Mouse (Mus musculus) intestine, postnatal 0 days (tissue): Measurements from ENCODE around the gene D430042O09Rik. TPM values are rescaled to one million over a fixed set of nuclear protein-coding genes. Genes with fewer than 3 reads are reported as not detected.

Experiments
- ATAC-seq: fragments of 200-750 bp; cut with Nextera tagmentation; 2 replicates; pipeline ENCODE4 v1.8.0; 2017; ENCODE audit warnings: mild to moderate bottlenecking, moderate TSS enrichment, moderate library complexity
- H3K27ac ChIP-seq: fragments of 300-500 bp; sonication (generic); 2 replicates; pipeline ENCODE4 v1.5.1; 2014; ENCODE audit warnings: mild to moderate bottlenecking, low read depth, low read length, moderate library complexity
- H3K27me3 ChIP-seq: fragments of 300-500 bp; sonication (generic); replicated peaks from 2 replicates; pipeline ENCODE4 v1.6.1; 2014; ENCODE audit warnings: low read length, mixed read lengths; ENCODE audit not compliant: control insufficient read depth, insufficient read depth
- H3K36me3 ChIP-seq: fragments of 300-500 bp; sonication (generic); 2 replicates; pipeline ENCODE4 v1.6.1; 2014; ENCODE audit warnings: mild to moderate bottlenecking, moderate library complexity; ENCODE audit not compliant: control insufficient read depth, insufficient read depth
- H3K4me1 ChIP-seq: fragments of 300-500 bp; sonication (generic); replicated peaks from 2 replicates; pipeline ENCODE4 v1.6.1; 2014; ENCODE audit warnings: antibody characterized with exemption, low read length, mixed read lengths; ENCODE audit not compliant: control insufficient read depth, insufficient read depth
- H3K4me2 ChIP-seq: fragments of 300-500 bp; sonication (generic); replicated peaks from 2 replicates; pipeline ENCODE4 v1.6.1; 2014; ENCODE audit warnings: low read depth, mild to moderate bottlenecking, moderate library complexity
- H3K4me3 ChIP-seq: fragments of 300-500 bp; sonication (generic); 2 replicates; pipeline ENCODE4 v1.5.1; 2014; ENCODE audit warnings: low read depth, low read length
- H3K9ac ChIP-seq: fragments of 300-500 bp; sonication (generic); 2 replicates; pipeline ENCODE4 v1.6.1; 2014; ENCODE audit warnings: mild to moderate bottlenecking, low read depth, low read length
- H3K9me3 ChIP-seq: fragments of 300-500 bp; sonication (generic); 2 replicates; pipeline ENCODE4 v1.6.1; 2016; ENCODE audit warnings: mixed run types; ENCODE audit not compliant: control insufficient read depth
- CTCF ChIP-seq: sonication (generic); IDR thresholded peaks from 2 replicates; pipeline ENCODE4 v1.5.1; 2016; ENCODE audit warnings: low read depth, mild to moderate bottlenecking, control low read depth, antibody characterized with exemption, moderate library complexity
- WGBS: fragments of 180-500 bp; shearing (Covaris S2); extraction: QIAGEN DNeasy Blood & Tissue Kit; methylation state at CpG from one replicate; pipeline ENCODE4 v1.1.7; 2014; 5-methylcytosine and 5-hydroxymethylcytosine counted together
- polyA plus RNA-seq: library from polyadenylated mRNA; unstranded; fragments of >200 nt; fragmentation: Nextera tagmentation; extraction: Ambion mirVana; gene quantifications from 2 replicates; pipeline ENCODE4 v1.2.1, GENCODE M21; 2015

D430042O09Rik gene
- polyA plus RNA-seq, 1 experiment from 2014 or later, result 2.6 TPM

- no peak overlapping the region for H3K9ac ChIP-seq
- H3K4me3 ChIP-seq, result no peak overlapping the region
- no peaks in the 10 kb centered on the region for H3K27me3 ChIP-seq
- H3K27ac ChIP-seq, result no peak overlapping the region
- no peaks in the 10 kb centered on the region for H3K36me3 ChIP-seq
- H3K9me3 ChIP-seq, result no peaks in the 10 kb centered on the region
- no peaks in the 10 kb centered on the region for H3K4me1 ChIP-seq
- H3K4me2 ChIP-seq, result no peak overlapping the region
- no peak for TF ChIP-seq CTCF
- 70% methylated on average over 5 of the region's 5 CpGs for WGBS
- ATAC-seq, result no peak
Observed at GRCm38 (mm10) chr7:125924044-125924443, 216.4 kb downstream of the D430042O09Rik start.

Other genes starting within 250 kb of the D430042O09Rik start
- gene Nsmce1, start 216.3 kb upstream of the D430042O09Rik start, polyA plus RNA-seq, result 84.5 and 87.9 TPM in 2 replicates
- 32.3 and 35.0 TPM in 2 replicates for gene Il4ra, start 155.8 kb upstream of the D430042O09Rik start, polyA plus RNA-seq
- 0.08 and 0.09 TPM in 2 replicates for gene Il21r, start 104.5 kb upstream of the D430042O09Rik start, polyA plus RNA-seq
- gene Gtf3c1, start 108 bp upstream of the D430042O09Rik start, polyA plus RNA-seq, result 6.8 and 8.0 TPM in 2 replicates